Mouse (Mus musculus) ES-E14 (cell line): ENCODE data around the gene Cxcl16. TPM values are rescaled to one million over a fixed set of nuclear protein-coding genes. Genes with fewer than 3 reads are reported as not detected.

ENCODE experiments used
- DNase-seq: peaks from one replicate; pipeline ENCODE4 v3.0.0-alpha.2; 2013; ENCODE audit warnings: low read depth, low spot score
- H3K27ac ChIP-seq: 2 replicates; pipeline ENCODE4 v1.5.1; 2012; ENCODE audit warnings: low read depth, mild to moderate bottlenecking, low read length, moderate library complexity, mixed read lengths; ENCODE audit not compliant: poor library complexity, insufficient read depth, severe bottlenecking
- H3K36me3 ChIP-seq: 2 replicates; pipeline ENCODE4 v1.6.1; 2012; ENCODE audit warnings: mild to moderate bottlenecking, low read length, moderate library complexity, mixed read lengths; ENCODE audit not compliant: control insufficient read depth, poor library complexity, insufficient read depth, severe bottlenecking
- H3K4me1 ChIP-seq, 2 experiments: fragments of 150-350 bp in 1 of 2; sonication (generic) in 1 of 2; 2 replicates each; pipeline ENCODE4 v1.6.1; 2012; ENCODE audit warnings: low read length in 2 of 2, mild to moderate bottlenecking in 1 of 2, mixed read lengths in 1 of 2; ENCODE audit not compliant: control insufficient read depth in 2 of 2, insufficient read depth in 2 of 2, poor library complexity in 1 of 2
- H3K4me3 ChIP-seq, 2 experiments: fragments of 150-350 bp in 1 of 2; sonication (generic) in 1 of 2; 2 replicates each; pipeline ENCODE4 v1.5.1; 2012; ENCODE audit warnings: low read length in 2 of 2, low read depth in 1 of 2, mild to moderate bottlenecking in 1 of 2, mixed read lengths in 1 of 2; ENCODE audit not compliant: insufficient read depth in 1 of 2, poor library complexity in 1 of 2, severe bottlenecking in 1 of 2
- H3K9ac ChIP-seq: 2 replicates; pipeline ENCODE4 v1.6.1; 2012; ENCODE audit warnings: low read depth, mild to moderate bottlenecking, low read length, mixed read lengths; ENCODE audit not compliant: poor library complexity, insufficient read depth, severe bottlenecking
- H3K9me3 ChIP-seq: fragments of 150-350 bp; sonication (generic); 2 replicates; pipeline ENCODE4 v1.6.1; 2012; ENCODE audit warnings: low read depth, mild to moderate bottlenecking, low read length; ENCODE audit not compliant: control insufficient read depth, insufficient read depth
- CHD2 ChIP-seq: IDR thresholded peaks from 2 replicates; pipeline ENCODE4 v1.6.1; 2014; ENCODE audit warnings: mild to moderate bottlenecking, low read depth, low read length, inconsistent platforms
- HCFC1 ChIP-seq: IDR thresholded peaks from 2 replicates; pipeline ENCODE4 v1.6.1; 2012; ENCODE audit warnings: low read length, inconsistent platforms, borderline replicate concordance; ENCODE audit not compliant: insufficient read depth
- MAFK ChIP-seq: IDR thresholded peaks from 2 replicates; pipeline ENCODE4 v1.6.1; 2014; ENCODE audit warnings: mild to moderate bottlenecking, low read depth, low read length, inconsistent platforms; ENCODE audit not compliant: insufficient read depth
- ZC3H11A ChIP-seq: IDR thresholded peaks from 2 replicates; pipeline ENCODE4 v1.6.1; 2012; ENCODE audit warnings: low read depth, mild to moderate bottlenecking, inconsistent platforms, low read length, borderline replicate concordance
- ZNF384 ChIP-seq: IDR thresholded peaks from 2 replicates; pipeline ENCODE4 v1.6.1; 2012; ENCODE audit warnings: low read depth, low read length, inconsistent platforms
- in situ Hi-C, 2 experiments: fragments of 600-800 bp; cut with MboI; formaldehyde crosslinking; loops; one replicate each; pipeline ENCODE4 v1.15.1; 2025; ENCODE audit warnings: low sequenced_read_pairs in 2 of 2, inconsistent platforms in 1 of 2; ENCODE audit not compliant: unreplicated experiment in 2 of 2
- total RNA-seq: library from RNA; depleted of rRNA; stranded (reverse); fragments of 300-350 nt; gene quantifications from 2 replicates; pipeline ENCODE4 v1.2.3, GENCODE M21; 2012; rRNA removed

The Cxcl16 gene
- 2.9 and 6.6 TPM in 2 replicates for total RNA-seq

DNA sequence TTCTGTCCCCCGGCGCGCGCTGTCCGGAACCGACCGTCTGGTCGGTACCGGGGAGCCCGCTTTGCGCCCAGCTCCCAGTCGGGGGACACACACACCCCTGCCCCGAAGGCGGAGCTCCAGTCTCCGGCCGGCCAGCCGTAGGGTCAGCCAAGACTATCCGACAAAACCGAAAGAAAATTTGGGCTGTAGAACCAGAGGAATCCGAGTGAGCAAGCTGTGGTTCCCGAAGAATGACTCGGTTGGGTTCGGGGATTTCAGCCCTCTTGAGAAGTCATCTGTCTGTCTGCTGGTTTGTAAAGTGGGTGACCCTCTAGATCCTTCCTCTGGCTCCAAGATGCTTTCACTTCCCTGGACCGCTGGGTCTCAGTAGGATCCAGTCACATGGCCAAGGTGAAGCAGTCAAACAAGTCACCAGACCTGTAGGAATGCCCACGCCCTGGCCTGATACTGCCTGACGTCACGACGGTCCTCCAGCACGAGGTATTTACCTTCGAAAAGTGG, at the start of gene Cxcl16:
Cxcl16 (minus strand) TSS at position 384 of the 501 bp plus-strand sequence.
- Histone ChIP-seq H3K4me1 (0 out of 4 replicates have a peak, but pooled peaks cover 0 to 3% of the 10 kb centered on the region in 2 experiments), H3K36me3 (peaks cover 3% of the 10 kb centered on the region; the same call in 1 of the 2 replicates), H3K9ac (peak within 1 kb of the TSS; percentile 56), H3K27ac (no peak within 1 kb of the TSS), H3K4me3 (peak within 1 kb of the TSS; percentile 60 to 63), H3K9me3 (no peaks in the 10 kb centered on the region)
- TF ChIP-seq ZC3H11A = no peak
- TF ChIP-seq CHD2 = no peak
- no peak for TF ChIP-seq MAFK
- no peak for TF ChIP-seq HCFC1
- no peak for TF ChIP-seq ZNF384
- DNase-seq = no peak
- in situ Hi-C loops = no loop called here

DNA sequence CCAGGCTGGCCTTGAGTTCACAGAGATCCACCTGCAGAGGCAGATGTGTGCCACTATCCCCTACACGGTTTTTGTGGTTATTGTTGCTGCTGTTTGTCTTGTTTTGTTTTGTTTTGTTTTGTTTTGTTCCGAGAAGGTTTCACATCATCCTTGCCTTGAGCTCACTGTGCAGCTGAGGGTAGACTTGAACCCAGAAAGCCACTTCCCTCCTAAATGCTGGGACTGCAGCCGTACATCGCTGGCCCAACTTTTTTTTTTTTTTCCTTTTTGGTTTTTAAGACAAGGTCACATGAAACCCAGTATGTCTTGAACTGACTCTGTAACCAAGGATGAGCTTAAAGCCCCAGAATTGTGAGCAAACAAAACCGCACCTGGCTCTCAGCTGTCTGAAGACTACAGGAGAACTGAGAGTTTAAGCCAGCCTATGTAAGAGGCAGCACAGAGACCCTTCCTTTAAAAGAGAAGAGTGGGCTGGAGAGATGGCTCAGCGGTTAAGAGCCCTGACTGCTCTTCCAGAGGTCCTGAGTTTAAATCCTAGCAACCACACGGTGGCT, 47.3 kb upstream of the Cxcl16 start:
- peaks cover 0 to 18% of the 10 kb centered on the region in 2 experiments; a peak in 2 of 4 replicates for H3K4me1 ChIP-seq
- DNase-seq = no peak
- no peak overlapping the region for H3K4me3 ChIP-seq
- no peak overlapping the region for H3K27ac ChIP-seq
- no peak overlapping the region for H3K9ac ChIP-seq
- TF ChIP-seq ZNF384 (no peak), CHD2 (no peak), ZC3H11A (no peak), HCFC1 (no peak), MAFK (no peak)
- H3K9me3 ChIP-seq = no peaks in the 10 kb centered on the region
- in situ Hi-C loops = no loop called here
- no peaks in the 10 kb centered on the region for H3K36me3 ChIP-seq

DNA sequence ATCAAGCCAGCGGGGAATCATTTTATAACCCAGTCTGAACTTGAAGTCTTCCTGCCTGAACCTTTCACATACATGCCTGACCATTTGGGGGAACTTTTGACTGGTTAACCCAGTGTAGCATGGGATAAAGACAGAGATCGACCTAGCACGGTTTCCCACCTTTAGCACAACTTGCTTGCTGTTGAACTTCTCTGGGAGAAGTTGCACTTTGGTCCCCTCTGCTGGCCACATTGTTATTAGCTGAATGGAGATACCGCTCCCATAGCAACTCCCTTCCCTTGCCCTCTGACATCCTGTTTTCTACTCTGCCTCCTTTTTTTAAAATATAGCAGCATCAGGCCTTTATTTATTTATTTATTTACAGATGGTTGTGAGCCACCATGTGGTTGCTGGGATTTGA, 46.6 kb upstream of the Cxcl16 start:
- no peak for DNase-seq

DNA sequence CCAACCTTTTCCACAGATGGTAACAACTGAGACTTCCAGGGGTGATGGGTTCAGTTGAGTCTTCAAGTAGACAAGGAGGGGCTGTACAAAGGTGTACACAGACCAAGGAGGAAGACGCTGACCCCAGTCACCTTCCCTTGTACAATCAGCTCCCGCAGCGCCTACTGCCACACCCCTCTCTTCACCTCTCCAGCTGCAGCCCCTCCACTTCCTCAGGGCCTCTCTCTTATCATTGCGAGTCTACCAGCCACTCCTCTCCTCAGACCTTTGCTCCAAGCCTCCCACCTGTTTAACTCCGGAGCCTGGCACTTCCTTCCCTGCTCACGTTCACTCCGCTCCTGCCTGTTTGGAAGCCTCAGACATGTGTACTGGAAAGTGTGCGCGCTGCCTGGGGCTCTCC, 45.2 kb upstream of the Cxcl16 start, which contains the start of gene Tm4sf5:
Tm4sf5 (plus strand) TSS at position 275 of the 400 bp plus-strand sequence.
- H3K9me3 ChIP-seq = no peaks in the 10 kb centered on the region
- in situ Hi-C loops = loop anchor here in 1 of 2 experiments (5.0 kb wide), 1 partner anchor 88 kb away; no protein-coding TSS in a partner anchor
- no peak for TF ChIP-seq HCFC1
- no peak within 1 kb of the TSS for H3K27ac ChIP-seq
- no peak within 1 kb of the TSS for H3K9ac ChIP-seq
- no peak within 1 kb of the TSS; a peak in 1 of 4 replicates for H3K4me3 ChIP-seq
- H3K36me3 ChIP-seq = no peaks in the 10 kb centered on the region
- no peak for DNase-seq
- peaks cover 0 to 11% of the 10 kb centered on the region in 2 experiments; a peak in 2 of 4 replicates for H3K4me1 ChIP-seq

More for the DNA sequence above, 46.6 kb upstream of the Cxcl16 start:
- in situ Hi-C loops = no loop called here
- TF ChIP-seq MAFK = no peak
- TF ChIP-seq ZNF384 = no peak
- TF ChIP-seq ZC3H11A = no peak
- TF ChIP-seq HCFC1 = no peak
- TF ChIP-seq CHD2 = no peak
- Histone ChIP-seq H3K9ac (no peak overlapping the region), H3K4me3 (no peak overlapping the region), H3K9me3 (no peaks in the 10 kb centered on the region), H3K27ac (no peak overlapping the region), H3K36me3 (no peaks in the 10 kb centered on the region), H3K4me1 (peaks cover 0 to 16% of the 10 kb centered on the region in 2 experiments; a peak in 2 of 4 replicates)
